Mouse (Mus musculus) Muller cell, postnatal 12 days (primary cell): ENCODE measurements at regions not wholly inside any gene's neighbourhood (a gene's known extent, or its start where the extent isn't known, plus 50 kb on each side); places are given as distances from the start of the nearest gene placed in this dataset.
"Not testable (repeated sequence)": the region's sequence is repeated elsewhere in the genome, so short reads cannot be mapped to it uniquely, and the experiment has no call there.

ENCODE experiments used
- DNase-seq: peaks from one replicate; pipeline ENCODE4 v3.0.0-alpha.2; 2015; ENCODE audit errors: inconsistent ontology term

- not testable (repeated sequence) for DNase-seq
Measured at GRCm38 (mm10) chr17:9066633-9067032, 78.5 kb downstream of the 1700010I14Rik start.

GRCm38 (mm10) chr17:9068859-9069602, 80.9 kb downstream of the 1700010I14Rik start:
- no peak for DNase-seq

- DNase-seq, result no peak
Measured at GRCm38 (mm10) chr17:9083629-9084028, 95.5 kb downstream of the 1700010I14Rik start.

- DNase-seq, result no peak
Measured at GRCm38 (mm10) chr17:9127866-9128265, 139.7 kb downstream of the 1700010I14Rik start.

GRCm38 (mm10) chr17:9145605-9146223, 157.6 kb downstream of the 1700010I14Rik start:
- DNase-seq, result no peak

DNA sequence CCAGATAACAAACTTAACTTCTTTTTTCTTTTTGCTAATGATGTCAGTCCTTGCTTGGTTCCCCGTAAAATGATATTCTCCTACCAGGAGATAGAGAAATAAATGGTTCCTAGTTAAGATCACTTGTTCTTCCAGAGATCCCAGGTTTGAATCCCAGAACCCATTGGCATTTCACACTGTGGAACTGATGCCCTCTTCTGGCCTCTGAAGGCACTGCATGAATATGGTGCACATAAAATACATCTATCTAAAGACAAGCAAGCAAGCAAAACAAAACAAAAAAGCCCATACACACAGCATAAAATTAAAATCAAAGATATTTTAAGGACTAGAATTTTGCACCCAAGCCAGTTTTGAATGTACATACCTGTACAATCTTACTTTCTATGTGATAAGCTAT, 162.5 kb downstream of the 1700010I14Rik start:
- no peak for DNase-seq

DNA sequence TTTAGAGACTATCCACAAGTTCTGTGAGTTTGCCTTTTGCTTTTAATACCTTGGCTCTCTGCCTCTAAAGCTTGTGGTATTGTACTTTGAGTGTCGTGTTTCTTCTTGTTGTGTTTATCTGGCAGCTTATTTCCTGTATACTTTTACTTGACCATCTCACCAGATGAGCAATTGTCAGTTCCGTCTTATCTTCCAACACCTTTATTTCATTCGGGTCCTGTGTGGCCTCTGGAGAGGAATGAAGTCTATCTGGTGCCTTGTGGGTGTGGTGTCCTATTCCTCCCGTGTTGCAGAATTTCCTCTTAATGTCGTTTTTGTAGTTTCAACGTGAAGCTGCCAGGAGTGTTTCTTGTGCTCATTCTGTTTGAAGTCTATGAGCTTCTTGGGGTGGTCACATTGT, 174.0 kb downstream of the 1700010I14Rik start:
- no peak for DNase-seq

DNA sequence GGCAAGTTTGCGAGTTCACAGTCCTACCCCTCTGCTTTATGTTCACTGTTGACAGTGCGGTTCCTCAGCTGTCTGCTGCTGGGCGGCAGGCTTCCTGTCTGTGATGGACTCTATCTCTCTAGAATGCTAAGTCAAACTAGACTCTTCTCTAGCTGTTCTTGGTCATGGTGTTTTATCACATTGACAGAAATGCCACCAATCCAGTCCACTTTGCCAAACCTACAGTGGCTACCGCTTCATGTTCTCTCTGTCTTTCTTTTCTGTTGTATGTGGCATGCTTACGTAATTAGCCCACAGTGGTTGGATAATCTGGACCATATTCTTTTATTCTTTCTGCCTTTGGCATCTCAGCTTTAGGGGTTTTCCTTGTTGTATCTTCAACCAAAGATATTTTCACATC, 174.5 kb downstream of the 1700010I14Rik start:
- DNase-seq, result no peak

- DNase-seq, result no peak
Measured at GRCm38 (mm10) chr17:9163285-9163684, 175.2 kb downstream of the 1700010I14Rik start.

GRCm38 (mm10) chr17:9164501-9164900, 176.4 kb downstream of the 1700010I14Rik start:
- no peak for DNase-seq

GRCm38 (mm10) chr17:9167161-9167560, 179.0 kb downstream of the 1700010I14Rik start:
- peak; percentile 56 for DNase-seq

DNA sequence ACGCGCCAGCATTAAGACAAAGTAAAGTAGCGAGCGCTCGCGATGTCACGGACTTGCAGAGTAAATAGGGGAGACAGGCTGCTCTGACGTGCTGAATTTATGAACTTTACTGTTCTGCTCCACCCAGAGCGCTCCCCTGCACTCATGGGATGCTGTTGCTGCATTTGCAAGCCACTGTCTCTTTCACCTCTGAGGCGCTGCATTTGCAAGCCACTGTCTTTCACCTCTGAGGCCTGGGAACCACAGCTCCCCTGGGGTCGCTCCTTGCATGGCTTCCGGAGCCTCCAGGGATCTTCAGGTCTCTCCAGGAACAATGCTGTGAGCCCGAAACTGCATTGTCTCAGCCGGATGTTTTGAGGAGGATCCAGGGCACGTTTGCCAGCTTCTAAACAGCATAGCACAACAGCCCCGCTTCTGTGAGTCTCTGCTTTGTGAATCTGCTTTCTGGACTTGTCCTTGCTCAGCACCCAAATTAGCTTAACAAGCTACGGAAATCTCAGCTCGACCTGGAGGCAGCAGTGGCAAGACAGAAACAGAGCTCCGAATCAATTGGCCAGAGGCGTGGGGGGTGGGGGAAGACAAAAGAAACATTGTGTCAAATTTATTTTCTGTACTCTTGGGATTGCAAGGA, 179.6 kb downstream of the 1700010I14Rik start:
- peak; percentile 47 for DNase-seq

GRCm38 (mm10) chr17:9168411-9168810, 180.3 kb downstream of the 1700010I14Rik start:
- DNase-seq, result peak; percentile 64

GRCm38 (mm10) chr17:9169371-9169770, 181.2 kb downstream of the 1700010I14Rik start:
- DNase-seq, result peak; percentile 56

DNA sequence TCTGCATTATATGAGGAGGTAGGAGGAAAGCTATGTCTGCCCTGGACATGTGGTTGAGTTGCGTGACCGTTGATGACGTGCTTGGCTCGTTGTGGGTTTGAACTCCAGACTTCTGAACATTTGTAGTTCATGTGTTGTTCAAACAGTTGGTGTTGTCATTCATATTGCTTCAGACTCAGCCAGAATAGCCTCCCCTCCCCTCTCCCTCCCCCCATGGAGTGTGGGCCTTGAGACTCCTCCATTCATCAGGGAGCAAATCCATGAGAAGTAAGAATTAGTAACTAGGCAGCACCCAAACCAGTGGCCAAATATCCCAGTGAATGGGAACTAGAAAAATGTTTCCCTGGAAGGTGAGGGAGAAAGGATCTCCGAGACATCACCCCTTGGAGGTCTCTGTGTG, 209.0 kb downstream of the 1700010I14Rik start:
- DNase-seq, result no peak

DNA sequence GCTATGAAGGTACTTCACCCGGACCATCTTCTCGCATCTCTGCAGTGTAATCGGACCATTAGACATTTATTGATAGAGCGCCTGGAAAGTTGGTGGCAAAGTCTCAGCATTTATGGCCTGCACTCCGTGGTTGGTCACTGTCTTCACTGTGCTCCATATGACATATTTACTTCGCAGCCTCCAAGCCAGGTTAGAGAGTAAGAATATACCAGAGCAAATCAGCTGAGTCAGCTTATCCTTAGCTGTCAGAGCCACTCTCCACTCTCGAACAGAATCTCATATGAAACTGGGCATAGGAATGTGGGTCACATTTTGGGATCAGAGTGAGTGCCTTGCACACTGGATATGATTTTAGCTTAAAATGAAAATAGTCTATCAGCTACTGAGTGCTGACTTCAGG, 212.3 kb downstream of the 1700010I14Rik start:
- no peak for DNase-seq

GRCm38 (mm10) chr17:9202496-9202895, 214.4 kb downstream of the 1700010I14Rik start:
- DNase-seq, result no peak

- no peak for DNase-seq
Measured at GRCm38 (mm10) chr17:9210626-9211025, 211.2 kb upstream of the Gm17728 start.

DNA sequence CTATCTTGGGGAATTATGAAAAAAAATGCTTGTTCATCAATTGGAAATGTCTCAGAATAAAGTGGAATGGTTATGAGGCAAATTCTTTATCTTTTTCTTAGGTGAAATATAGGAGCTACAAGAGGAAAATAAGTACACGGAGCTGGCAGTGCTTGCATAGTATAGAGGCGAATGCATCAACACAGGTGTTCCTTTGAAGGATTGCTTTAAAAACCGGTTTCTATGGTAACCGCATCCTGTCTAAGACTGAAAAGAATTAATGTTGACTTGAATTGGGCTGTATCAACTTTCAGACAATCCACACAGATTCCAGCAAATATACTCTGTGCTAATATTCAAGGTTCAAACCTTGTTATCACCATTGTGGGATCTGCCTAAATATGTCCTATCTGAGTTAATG, 198.8 kb upstream of the Gm17728 start:
- DNase-seq, result no peak

DNA sequence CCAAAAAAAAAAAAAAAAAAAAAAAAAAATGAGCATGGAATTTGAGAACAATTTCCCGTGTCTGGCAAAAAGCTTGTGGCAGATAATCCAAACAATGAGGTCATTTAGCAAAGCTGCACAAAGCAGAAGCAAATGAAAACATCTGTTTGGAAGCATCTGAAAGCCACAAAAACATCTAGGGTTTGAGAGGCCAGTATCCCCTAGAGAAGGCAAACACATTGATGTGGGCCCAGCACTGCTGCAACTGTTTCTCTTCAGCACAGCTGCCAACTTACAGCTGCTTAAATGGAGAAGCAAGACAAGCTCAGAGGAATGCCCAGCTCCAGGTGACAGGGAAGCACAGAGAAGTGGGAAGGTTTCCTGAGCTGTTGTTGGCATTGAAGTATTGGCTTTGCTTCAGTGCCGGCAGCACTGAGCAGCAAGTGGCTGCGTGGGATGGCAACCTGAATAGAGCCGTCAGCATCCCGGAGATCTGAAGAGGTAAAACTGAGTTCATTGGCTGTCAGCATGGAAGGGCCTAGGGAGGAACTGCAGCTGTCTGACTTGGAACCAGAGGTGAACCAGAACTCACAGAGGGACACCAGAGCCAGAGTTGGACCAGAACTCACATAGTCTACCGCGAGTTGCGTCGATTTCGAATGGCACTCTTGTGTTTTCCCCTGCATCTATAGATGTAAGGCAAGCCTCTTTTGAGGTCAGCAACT, 193.8 kb upstream of the Gm17728 start:
- DNase-seq, result peak; percentile 56

DNA sequence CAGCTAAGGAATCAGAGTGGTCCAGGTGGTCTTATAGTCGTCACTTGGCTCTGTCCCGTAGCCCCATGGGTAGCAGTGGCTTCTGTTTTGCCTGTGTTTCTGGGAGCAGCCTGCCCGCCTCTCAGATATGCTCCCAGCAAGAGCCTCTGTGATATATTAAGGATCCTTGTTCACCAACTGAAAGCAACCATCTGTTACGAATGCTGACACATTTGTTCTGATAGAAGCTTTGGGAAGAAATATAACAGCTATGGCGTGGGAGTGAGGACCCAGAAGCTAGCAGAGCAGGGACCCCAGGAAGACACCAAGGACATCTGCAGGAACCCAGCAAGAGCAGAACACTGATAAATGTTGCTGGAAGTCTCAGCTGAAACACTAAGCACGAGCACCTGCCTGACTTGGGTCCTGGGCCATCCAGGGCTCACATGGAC, 186.7 kb upstream of the Gm17728 start:
- no peak for DNase-seq

- DNase-seq, result peak; percentile 79
Measured at GRCm38 (mm10) chr17:9258646-9259170, 163.2 kb upstream of the Gm17728 start.
